Mouse (Mus musculus) forebrain, embryonic 13.5 days (tissue): ENCODE data around the gene Olfr1058. TPM values are rescaled to one million over a fixed set of nuclear protein-coding genes. Genes with fewer than 3 reads are reported as not detected.
"Not testable (repeated sequence)": the region's sequence is repeated elsewhere in the genome, so short reads cannot be mapped to it uniquely, and the experiment has no call there.

Experiments used
- ATAC-seq: fragments of 200-750 bp; cut with Nextera tagmentation; 2 replicates; pipeline ENCODE4 v1.8.0; 2017
- H3K27ac ChIP-seq: fragments of 300-500 bp; sonication (generic); 2 replicates; pipeline ENCODE4 v1.5.1; 2015; ENCODE audit warnings: inconsistent platforms, mild to moderate bottlenecking, moderate library complexity
- H3K27me3 ChIP-seq: fragments of 300-500 bp; sonication (generic); 2 replicates; pipeline ENCODE4 v1.6.1; 2015; ENCODE audit warnings: mild to moderate bottlenecking, inconsistent platforms
- H3K36me3 ChIP-seq: fragments of 300-500 bp; sonication (generic); 2 replicates; pipeline ENCODE4 v1.6.1; 2015; ENCODE audit warnings: mild to moderate bottlenecking, inconsistent platforms; ENCODE audit not compliant: poor library complexity, severe bottlenecking
- H3K4me1 ChIP-seq: fragments of 300-500 bp; sonication (generic); 2 replicates; pipeline ENCODE4 v1.6.1; 2015; ENCODE audit warnings: inconsistent platforms
- H3K4me2 ChIP-seq: fragments of 300-500 bp; sonication (generic); 2 replicates; pipeline ENCODE4 v1.6.1; 2015; ENCODE audit warnings: inconsistent platforms, mild to moderate bottlenecking, moderate library complexity
- H3K4me3 ChIP-seq: fragments of 300-500 bp; sonication (generic); 2 replicates; pipeline ENCODE4 v1.5.1; 2015; ENCODE audit warnings: mild to moderate bottlenecking, inconsistent platforms
- H3K9ac ChIP-seq: fragments of 300-500 bp; sonication (generic); 2 replicates; pipeline ENCODE4 v1.6.1; 2015; ENCODE audit warnings: mild to moderate bottlenecking, inconsistent platforms
- H3K9me3 ChIP-seq: fragments of 300-500 bp; sonication (generic); replicated peaks from 2 replicates; pipeline ENCODE4 v1.6.1; 2016; ENCODE audit warnings: inconsistent platforms
- WGBS: fragments of 180-500 bp; shearing (Covaris S2); methylation state at CpG from one replicate; pipeline ENCODE4 v1.1.7; 2015; 5-methylcytosine and 5-hydroxymethylcytosine counted together
- polyA plus RNA-seq: library from polyadenylated mRNA; unstranded; fragments of >200 nt; fragmentation: Nextera tagmentation; extraction: Ambion mirVana; gene quantifications from 2 replicates; pipeline ENCODE4 v1.2.1, GENCODE M21; 2015

Gene Olfr1058
- polyA plus RNA-seq = not detected in 2 replicates

- ATAC-seq, H3K4me1 ChIP-seq, H3K4me3 ChIP-seq, H3K9ac ChIP-seq, H3K27me3 ChIP-seq, H3K9me3 ChIP-seq, H3K4me2 ChIP-seq, H3K36me3 ChIP-seq, H3K27ac ChIP-seq: not testable (repeated sequence)
Measured at GRCm38 (mm10) chr2:86388461-86388860, at the start of gene Olfr1058. TSS of gene Olfr1058 (minus strand) at chr2:86388561.

DNA sequence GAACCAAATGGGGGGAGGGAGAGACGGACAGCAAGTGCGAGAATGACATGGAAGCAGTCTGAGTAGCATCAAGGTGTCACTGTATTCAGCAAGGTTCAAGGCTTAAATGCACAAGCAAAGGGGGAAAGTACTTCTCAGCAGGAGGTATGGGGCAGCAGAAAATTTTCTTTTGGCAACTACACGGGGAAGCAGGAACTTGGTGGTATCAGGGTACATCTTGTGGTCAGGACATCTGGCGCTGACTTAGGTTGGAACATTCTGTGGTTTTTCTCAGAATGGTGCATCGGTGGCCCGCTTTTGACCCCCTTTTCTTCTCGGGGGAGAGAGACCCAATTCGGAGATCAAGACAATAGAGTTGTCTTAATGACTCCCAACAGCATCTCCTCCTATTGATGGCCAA, 40.1 kb upstream of the Olfr1058 start:
- H3K27me3 ChIP-seq, ATAC-seq, H3K9ac ChIP-seq, H3K36me3 ChIP-seq, H3K4me1 ChIP-seq, H3K4me2 ChIP-seq, H3K9me3 ChIP-seq, H3K27ac ChIP-seq, H3K4me3 ChIP-seq: not testable (repeated sequence)
- WGBS = 90% methylated on average over 8 of the region's 8 CpGs

GRCm38 (mm10) chr2:86426649-86427048, 38.3 kb upstream of the Olfr1058 start, which contains the start of gene Olfr1062:
TSS of gene Olfr1062 (minus strand) at chr2:86426749.
- not testable (repeated sequence) for H3K27me3 ChIP-seq, ATAC-seq, H3K9me3 ChIP-seq, H3K27ac ChIP-seq, H3K4me3 ChIP-seq, H3K4me2 ChIP-seq, H3K9ac ChIP-seq, H3K36me3 ChIP-seq, H3K4me1 ChIP-seq

GRCm38 (mm10) chr2:86413950-86414349, 25.6 kb upstream of the Olfr1058 start, which contains the start of gene Olfr1061:
TSS of gene Olfr1061 (minus strand) at chr2:86414050.
- Histone ChIP-seq H3K9ac (no peak within 1 kb of the TSS), H3K9me3 (no peaks in the 10 kb centered on the region), H3K4me2 (no peak within 1 kb of the TSS), H3K4me3 (no peak within 1 kb of the TSS), H3K4me1 (no peaks in the 10 kb centered on the region), H3K27me3 (no peaks in the 10 kb centered on the region), H3K27ac (no peak within 1 kb of the TSS), H3K36me3 (no peaks in the 10 kb centered on the region)
- WGBS = 87% methylated on average over 1 of the region's 1 CpGs
- no peak for ATAC-seq

DNA sequence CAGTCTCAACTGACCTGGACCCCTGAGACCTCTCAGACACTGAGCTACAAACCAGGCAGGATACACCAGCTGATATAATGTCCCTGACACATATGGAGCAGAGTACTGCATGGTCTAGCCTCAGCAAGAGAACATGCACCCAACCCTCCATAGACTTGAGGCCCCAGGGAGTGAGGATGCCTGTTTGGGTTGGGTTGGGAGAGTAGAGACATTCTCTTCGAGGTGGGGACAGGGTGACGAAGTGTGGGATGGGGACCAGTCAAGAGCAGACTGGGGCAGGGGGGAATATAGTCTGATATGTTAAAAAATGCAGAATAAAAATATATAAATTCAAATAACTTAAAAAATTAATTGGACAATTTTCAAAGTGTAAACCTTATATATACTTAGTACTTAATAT, 6.8 kb upstream of the Olfr1058 start:
- no peak overlapping the region for H3K4me3 ChIP-seq
- H3K27me3 ChIP-seq = no peaks in the 10 kb centered on the region
- no peak overlapping the region for H3K4me2 ChIP-seq
- no peak overlapping the region for H3K27ac ChIP-seq
- no peak overlapping the region for H3K9ac ChIP-seq
- WGBS = 89% methylated on average over 2 of the region's 2 CpGs
- no peaks in the 10 kb centered on the region for H3K36me3 ChIP-seq
- no peak for ATAC-seq
- no peaks in the 10 kb centered on the region for H3K4me1 ChIP-seq
- H3K9me3 ChIP-seq = no peaks in the 10 kb centered on the region

DNA sequence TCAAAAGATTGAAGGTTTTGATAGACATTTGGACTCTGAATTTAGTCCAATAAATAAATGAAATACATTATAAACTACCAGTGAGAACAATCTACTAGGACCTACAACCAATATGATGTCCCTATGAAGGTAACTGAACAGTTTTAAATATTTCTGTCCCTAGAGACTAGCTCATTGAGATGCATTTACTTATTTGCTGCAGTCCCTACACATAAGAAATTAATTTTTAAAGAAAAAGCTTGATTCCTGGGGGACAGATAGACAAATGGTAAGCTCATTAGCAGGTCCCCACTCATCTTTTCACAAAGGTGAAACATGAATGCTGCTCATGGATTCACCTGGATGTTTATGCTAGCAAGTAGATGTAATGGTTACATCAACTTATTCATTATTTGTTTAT, 10.1 kb downstream of the Olfr1058 start, which contains the start of gene Olfr1057:
Olfr1057 (minus strand) TSS at position 101 of the 400 bp plus-strand sequence.
- ATAC-seq = no peak

DNA sequence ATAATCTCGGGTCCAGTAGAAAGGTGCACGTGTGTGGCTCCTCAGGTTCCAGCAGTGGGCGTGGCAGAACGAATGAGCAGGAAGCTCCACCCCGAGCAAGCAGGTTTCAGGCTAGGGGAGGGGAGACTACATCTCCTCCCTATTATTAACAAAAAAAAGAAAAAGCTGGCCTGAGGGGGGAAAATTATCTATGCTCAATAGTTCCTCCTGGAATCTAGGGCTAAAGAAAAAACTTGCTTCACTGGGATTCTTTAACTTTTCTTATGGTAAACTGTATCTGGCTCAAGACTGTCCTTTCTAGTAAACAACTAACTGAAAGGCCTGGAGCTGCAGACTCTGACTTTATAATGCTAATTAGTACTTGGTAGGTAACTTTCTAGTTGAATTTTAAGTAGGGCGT, 22.0 kb downstream of the Olfr1058 start:
- H3K4me2 ChIP-seq, H3K36me3 ChIP-seq, ATAC-seq, H3K9me3 ChIP-seq, H3K4me1 ChIP-seq, H3K27me3 ChIP-seq, H3K4me3 ChIP-seq, H3K9ac ChIP-seq, H3K27ac ChIP-seq: not testable (repeated sequence)
- WGBS = no CpG with 5 or more reads among the region's 6 CpGs

More for the DNA sequence above, 10.1 kb downstream of the Olfr1058 start, which contains the start of gene Olfr1057:
- Histone ChIP-seq H3K4me2 (no peak within 1 kb of the TSS), H3K4me1 (no peaks in the 10 kb centered on the region), H3K9ac (no peak within 1 kb of the TSS), H3K36me3 (no peaks in the 10 kb centered on the region), H3K27me3 (no peaks in the 10 kb centered on the region), H3K27ac (no peak within 1 kb of the TSS), H3K9me3 (no peaks in the 10 kb centered on the region), H3K4me3 (no peak within 1 kb of the TSS)

DNA sequence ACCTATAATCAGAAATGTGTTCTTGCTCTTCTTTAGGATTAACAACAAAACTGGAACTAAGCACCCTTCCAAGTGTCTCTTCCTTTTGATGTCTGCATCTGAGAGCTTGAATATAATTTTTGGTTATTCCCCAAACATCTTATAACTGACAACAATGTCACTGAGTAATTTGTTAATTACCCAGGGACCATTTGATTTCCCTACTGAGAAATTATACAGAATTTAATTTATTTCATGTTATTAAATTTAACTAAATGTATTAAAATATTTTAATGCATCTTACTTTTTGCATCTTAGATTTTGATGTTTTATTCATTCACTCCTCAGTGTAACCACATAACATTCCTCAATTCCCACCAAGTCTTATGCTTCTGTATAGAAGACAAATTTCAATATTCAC, 26.0 kb downstream of the Olfr1058 start, which contains the start of gene Olfr1056:
Olfr1056 (minus strand) TSS at position 101 of the 400 bp plus-strand sequence.
- Histone ChIP-seq H3K4me2 (no peak within 1 kb of the TSS), H3K9me3 (no peaks in the 10 kb centered on the region), H3K9ac (no peak within 1 kb of the TSS), H3K27me3 (no peaks in the 10 kb centered on the region), H3K27ac (no peak within 1 kb of the TSS), H3K36me3 (no peaks in the 10 kb centered on the region), H3K4me3 (no peak within 1 kb of the TSS), H3K4me1 (no peaks in the 10 kb centered on the region)
- ATAC-seq = no peak

DNA sequence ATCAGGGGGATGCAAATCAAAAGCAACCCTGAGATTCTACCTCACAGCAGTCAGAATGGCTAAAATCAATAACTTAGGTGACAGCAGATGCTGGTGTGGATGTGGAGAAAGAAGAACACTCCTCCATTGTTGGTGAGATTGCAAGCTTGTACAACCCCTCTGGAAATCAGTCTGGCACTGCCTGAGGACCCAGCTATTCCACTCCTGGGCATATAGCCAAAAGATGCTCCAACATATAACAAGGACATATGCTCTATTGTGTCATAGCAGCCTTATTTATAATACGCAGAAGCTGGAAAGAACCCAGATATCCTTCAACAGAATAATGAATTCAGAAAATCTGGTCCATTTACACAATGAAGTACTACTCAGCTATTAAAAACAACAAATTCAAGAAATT, 36.6 kb downstream of the Olfr1058 start:
- not testable (repeated sequence) for H3K27me3 ChIP-seq, H3K4me2 ChIP-seq, H3K27ac ChIP-seq, H3K36me3 ChIP-seq, H3K9ac ChIP-seq, H3K4me1 ChIP-seq, H3K9me3 ChIP-seq, ATAC-seq, H3K4me3 ChIP-seq
- 79% methylated on average over 1 of the region's 1 CpGs for WGBS

DNA sequence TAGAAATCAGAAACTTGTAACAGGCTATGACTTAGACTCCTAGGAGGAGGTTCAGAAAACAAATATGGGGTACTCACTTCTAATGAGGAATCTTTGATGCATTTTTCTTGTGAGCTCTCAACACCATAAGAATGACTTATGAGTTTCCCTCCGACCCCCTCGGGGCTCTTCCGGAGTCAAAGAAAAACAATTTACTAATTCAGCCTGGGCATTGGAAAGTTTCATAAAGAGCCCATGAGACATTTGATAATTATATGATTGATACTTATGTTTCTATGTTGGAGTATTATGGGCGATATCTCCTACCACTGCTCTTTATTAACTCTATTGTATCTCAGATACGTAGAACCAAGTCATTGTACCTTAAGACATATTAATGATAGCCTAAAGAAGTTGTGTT, 38.2 kb downstream of the Olfr1058 start, which contains the start of gene Olfr1055:
Olfr1055 (minus strand) TSS at position 101 of the 400 bp plus-strand sequence.
- no peak within 1 kb of the TSS for H3K27ac ChIP-seq
- no peaks in the 10 kb centered on the region for H3K36me3 ChIP-seq
- H3K9ac ChIP-seq = no peak within 1 kb of the TSS
- H3K9me3 ChIP-seq = no peaks in the 10 kb centered on the region
- no peak within 1 kb of the TSS for H3K4me2 ChIP-seq
- 94% methylated on average over 5 of the region's 5 CpGs for WGBS
- H3K27me3 ChIP-seq = no peaks in the 10 kb centered on the region
- H3K4me1 ChIP-seq = no peaks in the 10 kb centered on the region
- H3K4me3 ChIP-seq = no peak within 1 kb of the TSS
- no peak for ATAC-seq

DNA sequence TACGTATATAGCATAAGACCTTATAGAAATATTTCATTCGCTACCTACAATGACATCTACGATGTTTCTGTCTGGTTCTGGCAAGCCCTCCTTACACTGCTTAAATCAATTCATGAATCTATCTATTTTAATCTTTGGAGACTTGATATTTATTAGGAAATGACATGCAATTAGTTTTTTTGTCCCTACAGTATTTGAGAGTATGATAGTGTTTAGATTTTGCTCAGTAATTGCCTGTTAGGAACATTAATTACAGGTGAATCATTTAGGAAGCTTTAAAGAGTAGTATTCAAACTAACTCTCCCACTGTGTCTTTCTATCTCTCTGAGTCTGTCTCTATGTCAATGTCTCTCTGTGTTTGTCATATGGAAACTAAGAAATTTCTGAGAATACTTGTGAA, 53.0 kb downstream of the Olfr1058 start, which contains the start of gene Olfr1054:
Olfr1054 (minus strand) TSS at position 101 of the 400 bp plus-strand sequence.
- no peak for ATAC-seq
- Histone ChIP-seq H3K9ac (no peak within 1 kb of the TSS), H3K4me3 (no peak within 1 kb of the TSS), H3K4me1 (no peaks in the 10 kb centered on the region), H3K36me3 (no peaks in the 10 kb centered on the region), H3K27me3 (no peaks in the 10 kb centered on the region), H3K9me3 (no peaks in the 10 kb centered on the region), H3K4me2 (no peak within 1 kb of the TSS), H3K27ac (no peak within 1 kb of the TSS)
- 91% methylated on average over 3 of the region's 3 CpGs for WGBS
